Mouse (Mus musculus): ENCODE data around the gene Drap1. TPM values are rescaled to one million over a fixed set of nuclear protein-coding genes. Genes with fewer than 3 reads are reported as not detected.

The Drap1 gene
- polyA plus RNA-seq, 1 experiment from 2014 or later, result 190 TPM

DNA sequence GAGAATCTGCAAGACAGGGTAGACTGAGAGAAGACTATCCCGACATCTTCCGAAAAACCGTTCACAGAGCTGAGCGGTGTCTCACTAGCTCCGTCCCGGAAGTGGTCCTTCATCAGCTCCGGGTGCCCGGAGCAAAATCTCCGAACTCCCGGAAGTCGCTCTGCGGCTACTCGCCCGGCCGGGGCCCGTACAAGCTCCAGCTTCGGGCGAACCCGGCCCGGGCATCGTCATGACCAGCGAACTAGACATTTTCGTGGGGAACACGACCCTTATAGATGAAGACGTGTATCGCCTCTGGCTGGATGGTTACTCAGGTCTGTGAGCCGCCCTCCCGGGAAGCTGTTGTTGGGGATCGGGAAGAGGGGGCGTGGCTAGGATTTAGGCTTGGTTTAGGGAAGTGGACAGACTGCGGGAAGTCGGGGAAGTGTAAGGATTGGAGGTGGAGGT lies 35.7 kb upstream of the Drap1 start, which contains the start of gene Fibp:
Gene Fibp, plus strand, starts transcription at position 151 of the 447 bp plus-strand sequence.
- peak within 1 kb of the TSS; percentile 84 for H3K4me2 ChIP-seq
- H3K27ac ChIP-seq (ENCODE audit: poor library complexity, severe bottlenecking), result peak within 1 kb of the TSS; percentile 37; the same call in 1 of the 2 replicates
- peak; percentile 63 for ATAC-seq (ENCODE audit: insufficient number of reproducible peaks, low FRiP score)
- no peaks in the 10 kb centered on the region for H3K9me3 ChIP-seq (replicated peaks)
- peak within 1 kb of the TSS; percentile 81 for H3K9ac ChIP-seq
- H3K4me3 ChIP-seq, result peak within 1 kb of the TSS; percentile 67
- H3K36me3 ChIP-seq, result peaks cover 30% of the 10 kb centered on the region
- no peaks in the 10 kb centered on the region for H3K27me3 ChIP-seq (replicated peaks)
- WGBS, result under 1% methylated on average over 32 of the region's 32 CpGs
- H3K4me1 ChIP-seq (replicated peaks), result peaks cover 45% of the 10 kb centered on the region

DNA sequence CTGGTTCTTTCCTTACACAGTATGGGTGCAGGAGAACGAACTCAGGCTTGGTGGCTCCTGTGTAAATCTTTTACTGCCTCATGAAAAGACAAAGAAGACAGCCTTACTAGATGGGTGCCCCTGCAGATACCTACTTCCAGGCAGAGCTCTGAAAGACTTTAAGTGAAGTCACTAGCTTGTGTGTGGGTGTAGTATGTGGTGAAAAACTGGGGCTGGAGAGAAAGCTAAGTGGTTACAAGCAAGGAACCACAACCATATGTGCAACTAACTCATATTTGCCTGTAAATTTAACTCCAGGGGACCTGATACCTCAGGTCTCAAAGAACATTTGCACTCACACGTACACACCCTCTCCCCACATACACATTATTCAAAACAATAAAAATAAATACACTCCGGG lies 35.1 kb upstream of the Drap1 start:
- no peak for ATAC-seq (ENCODE audit: insufficient number of reproducible peaks, low FRiP score)
- Histone ChIP-seq H3K4me3 (peak overlapping the region; percentile 67), H3K9me3 (replicated peaks) (no peaks in the 10 kb centered on the region), H3K36me3 (peaks cover 24% of the 10 kb centered on the region), H3K4me2 (peak overlapping the region; percentile 84), H3K4me1 (replicated peaks) (peaks cover 51% of the 10 kb centered on the region), H3K9ac (peak overlapping the region; percentile 81), H3K27ac (ENCODE audit: poor library complexity, severe bottlenecking) (no peak overlapping the region), H3K27me3 (replicated peaks) (no peaks in the 10 kb centered on the region)
- 25% methylated on average over 3 of the region's 3 CpGs for WGBS

GRCm38 (mm10) chr19:5459019-5459418 lies 34.2 kb upstream of the Drap1 start:
- Histone ChIP-seq H3K9ac (no peak overlapping the region), H3K27me3 (replicated peaks) (no peaks in the 10 kb centered on the region), H3K27ac (ENCODE audit: poor library complexity, severe bottlenecking) (no peak overlapping the region), H3K4me1 (replicated peaks) (peaks cover 49% of the 10 kb centered on the region), H3K9me3 (replicated peaks) (no peaks in the 10 kb centered on the region), H3K4me2 (no peak overlapping the region), H3K36me3 (peaks cover 25% of the 10 kb centered on the region), H3K4me3 (no peak overlapping the region)
- no peak for ATAC-seq (ENCODE audit: insufficient number of reproducible peaks, low FRiP score)
- 58% methylated on average over 7 of the region's 7 CpGs for WGBS

- no peak for ATAC-seq (ENCODE audit: insufficient number of reproducible peaks, low FRiP score)
- WGBS, result 17% methylated on average over 14 of the region's 14 CpGs
These were observed 33.1 kb upstream of the Drap1 start, which contains the start of gene Ccdc85b for GRCm38 (mm10) chr19:5457746-5458442. Gene Ccdc85b (minus strand): TSS chr19:5457894.

GRCm38 (mm10) chr19:5456922-5457745 lies 32.4 kb upstream of the Drap1 start:
- H3K9me3 ChIP-seq (replicated peaks), result no peaks in the 10 kb centered on the region
- peak overlapping the region; percentile 89 for H3K4me3 ChIP-seq
- H3K36me3 ChIP-seq, result peaks cover 14% of the 10 kb centered on the region
- H3K9ac ChIP-seq, result peak overlapping the region; percentile 94
- peak overlapping the region; percentile 98 for H3K4me2 ChIP-seq
- H3K4me1 ChIP-seq (replicated peaks), result peaks cover 44% of the 10 kb centered on the region
- H3K27ac ChIP-seq (ENCODE audit: poor library complexity, severe bottlenecking), result peak overlapping the region; percentile 91
- ATAC-seq (ENCODE audit: insufficient number of reproducible peaks, low FRiP score), result peak; percentile 91
- H3K27me3 ChIP-seq (replicated peaks), result no peaks in the 10 kb centered on the region
- WGBS, result under 1% methylated on average over 70 of the region's 70 CpGs

More at GRCm38 (mm10) chr19:5457746-5458442, 33.1 kb upstream of the Drap1 start, which contains the start of gene Ccdc85b:
- Histone ChIP-seq H3K9me3 (replicated peaks) (no peaks in the 10 kb centered on the region), H3K27ac (ENCODE audit: poor library complexity, severe bottlenecking) (peak within 1 kb of the TSS; percentile 91), H3K4me1 (replicated peaks) (peaks cover 44% of the 10 kb centered on the region), H3K36me3 (peaks cover 20% of the 10 kb centered on the region), H3K9ac (peak within 1 kb of the TSS; percentile 94), H3K4me3 (peak within 1 kb of the TSS; percentile 89), H3K27me3 (replicated peaks) (no peaks in the 10 kb centered on the region), H3K4me2 (peak within 1 kb of the TSS; percentile 98)

GRCm38 (mm10) chr19:5456241-5456921 lies 31.6 kb upstream of the Drap1 start:
- H3K27me3 ChIP-seq (replicated peaks), result 0 out of 2 replicates have a peak, but pooled peaks cover 2% of the 10 kb centered on the region
- peaks cover 41% of the 10 kb centered on the region for H3K4me1 ChIP-seq (replicated peaks)
- peak overlapping the region; percentile 89 for H3K4me3 ChIP-seq
- peak overlapping the region; percentile 94 for H3K9ac ChIP-seq
- H3K4me2 ChIP-seq, result peak overlapping the region; percentile 98
- peaks cover 12% of the 10 kb centered on the region for H3K36me3 ChIP-seq
- 3% methylated on average over 26 of the region's 26 CpGs for WGBS
- no peaks in the 10 kb centered on the region for H3K9me3 ChIP-seq (replicated peaks)
- ATAC-seq (ENCODE audit: insufficient number of reproducible peaks, low FRiP score), result peak; percentile 9; the same call in 1 of the 2 replicates
- H3K27ac ChIP-seq (ENCODE audit: poor library complexity, severe bottlenecking), result peak overlapping the region; percentile 91

DNA sequence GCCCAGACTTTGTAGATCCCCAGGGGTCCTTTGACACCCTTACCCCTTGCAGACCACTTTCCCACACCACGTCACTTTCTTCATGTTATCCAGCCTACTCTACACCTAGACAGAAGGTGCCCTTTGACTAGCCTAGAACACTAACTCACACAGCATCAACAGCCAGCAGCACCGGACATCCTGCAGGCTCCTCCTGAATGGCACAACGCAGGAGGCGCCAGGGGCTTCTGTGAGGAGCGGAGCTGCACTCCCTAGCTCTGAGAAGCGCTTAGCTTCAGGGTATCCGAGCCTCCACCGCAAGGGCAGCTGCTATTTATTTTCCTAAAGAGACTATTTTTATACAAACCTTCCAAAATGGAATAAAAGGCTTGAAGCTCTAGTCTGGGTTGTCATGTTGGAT lies 30.8 kb upstream of the Drap1 start:
- H3K9ac ChIP-seq, result peak overlapping the region; percentile 94
- H3K36me3 ChIP-seq, result peaks cover 11% of the 10 kb centered on the region
- peak overlapping the region; percentile 89 for H3K4me3 ChIP-seq
- peaks cover 35% of the 10 kb centered on the region for H3K4me1 ChIP-seq (replicated peaks)
- H3K27me3 ChIP-seq (replicated peaks), result peaks cover 10% of the 10 kb centered on the region; the same call in 1 of the 2 replicates
- peak overlapping the region; percentile 98 for H3K4me2 ChIP-seq
- WGBS, result 49% methylated on average over 8 of the region's 8 CpGs
- H3K9me3 ChIP-seq (replicated peaks), result no peaks in the 10 kb centered on the region
- no peak for ATAC-seq (ENCODE audit: insufficient number of reproducible peaks, low FRiP score)
- H3K27ac ChIP-seq (ENCODE audit: poor library complexity, severe bottlenecking), result peak overlapping the region; percentile 91

DNA sequence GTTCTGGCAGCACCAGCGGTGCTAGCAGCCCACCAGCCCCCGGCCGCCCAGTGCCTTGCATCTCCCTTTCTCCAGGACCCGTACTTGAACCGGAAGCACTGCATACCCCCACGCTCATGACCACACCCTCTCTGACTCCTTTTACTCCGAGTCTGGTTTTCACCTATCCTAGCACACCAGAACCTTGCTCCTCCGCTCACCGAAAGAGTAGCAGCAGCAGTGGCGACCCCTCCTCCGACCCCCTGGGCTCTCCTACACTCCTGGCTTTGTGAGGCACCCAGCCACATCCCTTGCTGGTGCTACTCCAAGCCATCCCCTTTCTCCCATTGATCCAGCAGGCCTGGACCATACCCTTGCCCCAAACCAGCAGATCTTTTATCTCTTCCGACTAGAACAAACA lies 30.3 kb upstream of the Drap1 start:
- peaks cover 37% of the 10 kb centered on the region for H3K4me1 ChIP-seq (replicated peaks)
- H3K9ac ChIP-seq, result peak overlapping the region; percentile 94
- no peak for ATAC-seq (ENCODE audit: insufficient number of reproducible peaks, low FRiP score)
- H3K9me3 ChIP-seq (replicated peaks), result no peaks in the 10 kb centered on the region
- H3K36me3 ChIP-seq, result peaks cover 11% of the 10 kb centered on the region
- no peak overlapping the region for H3K27ac ChIP-seq (ENCODE audit: poor library complexity, severe bottlenecking)
- peak overlapping the region; percentile 89 for H3K4me3 ChIP-seq
- H3K4me2 ChIP-seq, result peak overlapping the region; percentile 98
- H3K27me3 ChIP-seq (replicated peaks), result peaks cover 15% of the 10 kb centered on the region
- 72% methylated on average over 12 of the region's 12 CpGs for WGBS

DNA sequence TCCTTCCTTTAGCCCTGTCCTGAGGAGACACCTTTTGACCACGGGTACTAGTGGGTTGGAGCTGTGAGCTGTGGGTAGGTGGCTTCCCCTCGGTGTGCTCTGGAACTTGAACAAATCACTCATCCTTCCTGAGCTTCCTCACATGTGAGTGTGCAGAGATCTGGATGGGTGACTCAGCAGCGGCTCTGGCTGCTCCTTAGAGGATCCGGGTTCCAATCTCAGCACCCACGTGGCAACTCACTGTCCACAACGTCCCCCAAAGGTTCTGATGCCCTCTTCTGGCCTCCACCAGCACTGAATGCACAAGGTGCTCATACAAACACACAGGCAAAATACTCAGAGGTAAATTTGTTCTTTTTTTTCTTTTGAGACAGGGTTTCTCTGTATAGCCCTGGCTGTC lies 27.0 kb upstream of the Drap1 start:
- Histone ChIP-seq H3K4me1 (replicated peaks) (peaks cover 43% of the 10 kb centered on the region), H3K4me2 (no peak overlapping the region), H3K36me3 (peaks cover 11% of the 10 kb centered on the region), H3K27ac (ENCODE audit: poor library complexity, severe bottlenecking) (no peak overlapping the region), H3K9ac (no peak overlapping the region), H3K4me3 (no peak overlapping the region), H3K9me3 (replicated peaks) (no peaks in the 10 kb centered on the region), H3K27me3 (replicated peaks) (peaks cover 41% of the 10 kb centered on the region)
- ATAC-seq (ENCODE audit: insufficient number of reproducible peaks, low FRiP score), result no peak
- 74% methylated on average over 6 of the region's 6 CpGs for WGBS

GRCm38 (mm10) chr19:5449673-5450072 lies 24.9 kb upstream of the Drap1 start:
- Histone ChIP-seq H3K27ac (ENCODE audit: poor library complexity, severe bottlenecking) (no peak overlapping the region), H3K4me1 (replicated peaks) (peaks cover 22% of the 10 kb centered on the region), H3K4me2 (no peak overlapping the region), H3K9ac (no peak overlapping the region), H3K27me3 (replicated peaks) (peaks cover 62% of the 10 kb centered on the region), H3K36me3 (peaks cover 9% of the 10 kb centered on the region), H3K4me3 (no peak overlapping the region), H3K9me3 (replicated peaks) (no peaks in the 10 kb centered on the region)
- no peak for ATAC-seq (ENCODE audit: insufficient number of reproducible peaks, low FRiP score)
- WGBS, result 78% methylated on average over 3 of the region's 3 CpGs

Data from heart, embryonic 12.5 days (tissue).